In the genomic region with DNA sequence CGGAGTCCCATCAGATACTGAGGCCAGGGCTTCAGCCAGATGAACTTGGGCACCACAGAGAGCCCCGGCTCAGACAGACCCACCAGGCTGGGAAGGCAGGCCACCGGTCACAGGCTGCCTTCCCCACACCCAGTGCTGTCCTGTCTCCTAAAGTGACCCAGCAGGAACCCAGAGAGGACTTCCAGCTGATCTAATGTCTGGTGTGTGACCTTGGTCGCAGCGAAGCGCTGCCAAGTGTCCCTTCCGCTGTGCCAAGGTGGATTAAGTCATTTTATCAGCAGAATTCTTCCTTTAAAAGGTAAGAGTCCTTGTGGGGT, we compare ENCODE assay signal across 11 mouse cellular contexts. TPM values are rescaled to one million over a fixed set of nuclear protein-coding genes. Genes with fewer than 3 reads are reported as not detected.
DNase-seq lines count a peak whose midpoint lies in the region; ATAC-seq and TF ChIP-seq lines count a peak whose summit lies in the region.
"Had no signal": no experiment of that assay in that cellular context is flagged by ENCODE, and none has a peak within 500 bp of the region (broad histone marks: within the 10 kb centered on the region; RNA-seq: fewer than 3 reads in every experiment).

No protein-coding gene starts in this region.

- peak overlapping the region; percentile 19 for H3K4me2 ChIP-seq in heart, postnatal 0 days (ENCODE audit: low read depth, low read length)

- WGBS in heart, postnatal 0 days, result 31% methylated on average over 7 of the region's 7 CpGs

- no peak for TF ChIP-seq CTCF in MEL (IDR thresholded peaks at IDR 0.05 in 2 of 3, conservative IDR thresholded peaks at IDR 0.05 in 1 of 3; ENCODE audit: control insufficient read depth in 1 of 3, insufficient read depth in 1 of 3, low read depth in 2 of 3, low read length in 3 of 3, poor library complexity in 1 of 3, severe bottlenecking in 1 of 3)
- TF ChIP-seq CTCF in heart, postnatal 0 days (IDR thresholded peaks at IDR 0.05; ENCODE audit: low read depth), result no peak

- peak overlapping the region; percentile 42 for H3K9ac ChIP-seq in MEL (ENCODE audit: control insufficient read depth, low read depth, low read length, poor library complexity, severe bottlenecking)
- H3K9ac ChIP-seq in heart, postnatal 0 days (replicated peaks; ENCODE audit: low read depth, low read length), result peak overlapping the region; percentile 18; the same call in 1 of the 2 replicates
- H3K9ac ChIP-seq: liver, embryonic 14.5 days had no signal

- H3K27ac ChIP-seq in MEL (ENCODE audit: control insufficient read depth, low read depth, low read length), result peak overlapping the region; percentile 52; the same call in 1 of the 2 replicates
- peak overlapping the region; percentile 92 for H3K27ac ChIP-seq in heart, postnatal 0 days (ENCODE audit: low read depth)
- H3K27ac ChIP-seq: liver, embryonic 14.5 days had no signal

- no peaks in the 10 kb centered on the region for H3K9me3 ChIP-seq in MEL (replicated peaks; ENCODE audit: insufficient read depth, low read length)
- no peaks in the 10 kb centered on the region for H3K9me3 ChIP-seq in heart, postnatal 0 days (replicated peaks; ENCODE audit: control insufficient read depth, low read length)

- H3K27me3 ChIP-seq in MEL (ENCODE audit: control insufficient read depth in 1 of 2, insufficient read depth in 2 of 2, low read length in 2 of 2), result no peaks in the 10 kb centered on the region
- H3K27me3 ChIP-seq in heart, postnatal 0 days (ENCODE audit: control insufficient read depth, insufficient read depth, low read length), result no peaks in the 10 kb centered on the region

- peaks cover 0 to 19% of the 10 kb centered on the region in 2 experiments; a peak in 2 of 4 replicates for H3K36me3 ChIP-seq in MEL (ENCODE audit: control insufficient read depth in 1 of 2, insufficient read depth in 2 of 2, low read length in 2 of 2)
- 0 out of 2 replicates have a peak, but pooled peaks cover 3% of the 10 kb centered on the region for H3K36me3 ChIP-seq in heart, postnatal 0 days (replicated peaks; ENCODE audit: control insufficient read depth, insufficient read depth, low read length)

- ATAC-seq in heart, postnatal 0 days (ENCODE audit: insufficient read depth, low read depth), result peak; percentile 59
- ATAC-seq: hindbrain, embryonic 16.5 days had no signal

- no peak for TF ChIP-seq RAD21 in MEL (IDR thresholded peaks at IDR 0.05; ENCODE audit: low read depth, low read length)

- TF ChIP-seq EP300 in MEL (IDR thresholded peaks at IDR 0.05; ENCODE audit: low read depth in 1 of 2, low read length in 2 of 2), result no peak
- no peak; the same call in 1 of the 2 replicates for TF ChIP-seq EP300 in heart, postnatal 0 days (IDR thresholded peaks at IDR 0.05; ENCODE audit: low read depth)

- no peak for TF ChIP-seq POLR2A in MEL (IDR thresholded peaks at IDR 0.05; ENCODE audit: control insufficient read depth in 1 of 2, insufficient read depth in 1 of 2, low read depth in 1 of 2, low read length in 2 of 2, poor library complexity in 1 of 2)

- peak; percentile 23 for DNase-seq in kidney, adult 11 months
- DNase-seq in kidney, postnatal 10 days, result no peak
- no peak for DNase-seq in MEL (ENCODE audit: low read depth, low spot score)
- DNase-seq in adrenal gland, postnatal 14 days, result peak; percentile 81
- DNase-seq in heart, postnatal 0 days (ENCODE audit: low spot score), result peak; percentile 62
- DNase-seq in T-cell, adult 2 months (ENCODE audit: low spot score), result no peak
- no peak for DNase-seq in thymus, postnatal 4 days
- DNase-seq: thymus, adult 18-20 months had no signal

- no peak overlapping the region for H3K4me3 ChIP-seq in MEL (ENCODE audit: control insufficient read depth in 1 of 2, insufficient read depth in 1 of 2, low read depth in 2 of 2, low read length in 2 of 2)
- no peak overlapping the region for H3K4me3 ChIP-seq in heart, postnatal 0 days (ENCODE audit: low read depth, low read length)
- H3K4me3 ChIP-seq: erythroblast, embryonic 14.5 days had no signal

- peaks cover 12 to 37% of the 10 kb centered on the region in 2 experiments for H3K4me1 ChIP-seq in MEL (ENCODE audit: control insufficient read depth in 1 of 2, insufficient read depth in 2 of 2, low read length in 2 of 2)
- H3K4me1 ChIP-seq in heart, postnatal 0 days (ENCODE audit: control insufficient read depth, insufficient read depth), result peaks cover 49% of the 10 kb centered on the region

- H3K79me2 ChIP-seq in MEL (ENCODE audit: control insufficient read depth, insufficient read depth, low read length, poor library complexity), result no peaks in the 10 kb centered on the region; the same call in 1 of the 2 replicates

TF ChIP-seq in MEL, 35 proteins besides CTCF, POLR2A, EP300 and RAD21:
- no peak for TF ChIP-seq E2F4 (IDR thresholded peaks at IDR 0.05; ENCODE audit: borderline replicate concordance, low read depth, low read length)
- TF ChIP-seq SMC3 (IDR thresholded peaks at IDR 0.05; ENCODE audit: low read depth, low read length), result no peak
- TF ChIP-seq MXI1 (IDR thresholded peaks at IDR 0.05; ENCODE audit: low read depth, low read length), result no peak
- no peak for TF ChIP-seq ZKSCAN1 (IDR thresholded peaks at IDR 0.05; ENCODE audit: low read depth, low read length)
- TF ChIP-seq GABPA (IDR thresholded peaks at IDR 0.05; ENCODE audit: low read depth, low read length), result no peak
- no peak for TF ChIP-seq MYC (IDR thresholded peaks at IDR 0.05; ENCODE audit: low read depth, low read length)
- TF ChIP-seq TCF12 (IDR thresholded peaks at IDR 0.05; ENCODE audit: low read depth, low read length), result no peak
- TF ChIP-seq UBTF (IDR thresholded peaks at IDR 0.05; ENCODE audit: borderline replicate concordance, insufficient read depth, low read depth, low read length), result no peak
- TF ChIP-seq GATA1 (IDR thresholded peaks at IDR 0.05; ENCODE audit: low read depth, low read length), result no peak
- TF ChIP-seq ZNF384 (IDR thresholded peaks at IDR 0.05; ENCODE audit: low read depth, low read length), result no peak
- TF ChIP-seq MYB (IDR thresholded peaks at IDR 0.05; ENCODE audit: low read depth, low read length), result no peak
- TF ChIP-seq POLR2AphosphoS5 (IDR thresholded peaks at IDR 0.05; ENCODE audit: borderline replicate concordance, low read depth, low read length), result no peak
- TF ChIP-seq USF1 (IDR thresholded peaks at IDR 0.05; ENCODE audit: low read depth, low read length), result no peak
- TF ChIP-seq ETS1 (IDR thresholded peaks at IDR 0.05; ENCODE audit: low read depth, low read length), result no peak

RNA-seq across cellular contexts. Expression of gene Cradd, which starts 5.6 kb away (rescaled TPM):
- 1.9 and 2.5 TPM in 2 replicates for total RNA-seq in MEL (2012; rRNA removed)
- 1 to 10 TPM in 1 of 2 experiments, not detected in 1; 9.0 TPM for polyA plus RNA-seq in MEL (2012; ENCODE audit: insufficient read depth in 1 of 2, insufficient read length in 2 of 2, low read depth in 1 of 2, low replicate concordance in 2 of 2, missing spikeins in 1 of 2)
- 11.7 and 13.5 TPM in 2 replicates for total RNA-seq in adrenal gland, postnatal 14 days (2021)
- total RNA-seq in heart, postnatal 0 days (2014; rRNA removed; ENCODE audit: low replicate concordance), result 20.1 and 21.1 TPM in 2 replicates
- polyA plus RNA-seq in heart, postnatal 0 days (2015; fragmentation: Nextera tagmentation; extraction: Ambion mirVana), result 11.6 and 12.2 TPM in 2 replicates

Comparison
In these comparisons a context has a peak if more than half of its experiments do, and no peak if none do; other contexts are left out.
1. DNase-seq: peak in kidney, adult 11 months (single experiment), adrenal gland, postnatal 14 days (single experiment) and heart, postnatal 0 days (single experiment); none in kidney, postnatal 10 days (single experiment), MEL (single experiment), T-cell, adult 2 months (single experiment) and thymus, postnatal 4 days (single experiment).